In the genomic region with DNA sequence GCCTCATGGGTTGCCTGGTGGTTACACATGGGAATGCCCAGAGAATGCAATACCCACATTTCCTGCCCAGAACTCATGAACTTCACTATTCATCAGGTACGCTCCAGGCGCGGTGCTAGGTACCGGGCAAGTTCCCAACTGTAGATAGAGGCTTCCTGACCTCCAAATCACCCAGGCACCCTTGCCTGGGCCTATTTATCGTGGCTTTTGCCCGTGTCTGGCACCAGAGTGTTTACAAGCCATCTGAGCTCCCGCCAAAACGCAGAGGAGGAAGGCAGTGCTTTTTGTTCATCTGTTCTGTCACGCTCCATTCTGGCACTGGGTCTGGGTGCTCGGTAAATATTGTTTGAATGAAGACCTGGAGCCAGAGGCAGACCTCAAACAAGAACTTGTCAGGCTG, we compare ENCODE assay signal across 16 mouse cellular contexts. TPM values are rescaled to one million over a fixed set of nuclear protein-coding genes. Genes with fewer than 3 reads are reported as not detected.
"Had no signal": no experiment of that assay in that cellular context is flagged by ENCODE, and none has a peak within 500 bp of the region (broad histone marks: within the 10 kb centered on the region; RNA-seq: fewer than 3 reads in every experiment).

No protein-coding gene starts in this region.

- H3K9ac ChIP-seq: limb, embryonic 15.5 days; liver, embryonic 13.5 days had no signal

- H3K36me3 ChIP-seq: limb, embryonic 15.5 days; liver, embryonic 13.5 days had no signal

- DNase-seq: kidney, adult 11 months; kidney, adult 9 months; kidney, postnatal 36 days; layer of hippocampus, postnatal 36 days; liver, embryonic 13.5 days; lung, adult 2 months; lung, postnatal 36 days; thymus, postnatal 36 days had no signal

- H3K27ac ChIP-seq: kidney, postnatal 0 days; limb, embryonic 15.5 days; liver, embryonic 13.5 days had no signal

- ATAC-seq: lung, postnatal 0 days had no signal

- H3K4me2 ChIP-seq: limb, embryonic 15.5 days; liver, embryonic 13.5 days had no signal

- H3K9me3 ChIP-seq: limb, embryonic 15.5 days; liver, embryonic 13.5 days had no signal

- H3K4me3 ChIP-seq: limb, embryonic 15.5 days; liver, embryonic 13.5 days had no signal

- H3K4me1 ChIP-seq: limb, embryonic 15.5 days had no signal

- H3K27me3 ChIP-seq: limb, embryonic 15.5 days; liver, embryonic 13.5 days had no signal

RNA-seq across cellular contexts. Expression of gene Tmem89, which starts 0.8 kb away (rescaled TPM):
- total RNA-seq: layer of hippocampus, postnatal 36 days; neutrophil, adult 5-6 weeks had no signal
- polyA plus RNA-seq: kidney, postnatal 0 days; limb, embryonic 11.5 days; liver, embryonic 13.5 days; midbrain, embryonic 16.5 days; neural tube, embryonic 11.5 days; thymus, postnatal 0 days had no signal
